Mouse (Mus musculus) c-Kit-positive CD71-negative TER-119-negative erythroid progenitor cells, embryonic 14.5 days (primary cell): ENCODE results near the gene C1ql1.
A peak's percentile ranks its signal among the peaks of the same experiment; 100 is the strongest.

Experiments used
- DNase-seq: peaks from one replicate; pipeline ENCODE4 v3.0.0-alpha.2; 2013; ENCODE audit warnings: low read depth

The C1ql1 gene

DNA sequence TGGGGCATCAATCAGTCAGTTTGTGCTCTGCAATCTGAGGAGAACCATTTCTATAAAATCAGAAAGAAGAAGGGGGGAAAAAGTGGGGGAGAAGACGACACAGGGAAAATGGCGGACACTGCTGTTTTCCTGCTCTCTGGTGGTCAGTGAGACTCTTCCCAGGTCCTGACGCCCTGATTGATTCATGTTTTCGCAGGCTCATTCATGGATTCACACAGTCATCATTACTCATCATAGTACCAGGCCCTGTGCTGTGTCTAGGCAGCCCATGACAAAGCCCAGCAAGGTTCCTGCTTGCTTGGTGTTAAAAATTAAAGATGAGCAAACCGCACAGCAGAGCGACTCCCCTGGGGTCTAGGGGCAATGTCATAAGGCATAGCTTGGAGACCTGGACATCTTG, 11.9 kb upstream of the C1ql1 start:
- DNase-seq: no peak

GRCm38 (mm10) chr11:102957692-102958091, 11.2 kb upstream of the C1ql1 start:
- no peak for DNase-seq

GRCm38 (mm10) chr11:102956962-102957614, 10.6 kb upstream of the C1ql1 start:
- DNase-seq: no peak

DNA sequence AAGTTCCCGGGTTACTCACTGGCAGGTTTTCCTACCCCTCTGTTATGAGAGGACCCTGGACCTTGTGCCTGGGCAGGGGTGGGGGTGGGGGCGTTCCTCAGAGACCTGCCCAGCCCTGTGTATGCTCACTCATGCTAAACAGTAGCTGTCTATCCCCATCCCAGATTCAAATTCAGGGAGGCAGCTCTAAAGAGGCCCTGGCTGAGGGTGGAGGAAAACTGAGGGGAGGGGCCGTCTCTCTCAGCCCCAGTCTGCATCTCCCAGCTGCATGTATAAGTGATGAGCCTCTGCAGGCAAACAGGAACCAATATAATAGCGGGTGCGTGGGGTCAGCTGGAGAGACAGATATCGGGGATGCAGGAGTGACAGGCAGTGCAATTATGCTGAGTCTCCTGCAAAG, 6.4 kb upstream of the C1ql1 start:
- DNase-seq: no peak

- no peak for DNase-seq
These were observed 1.8 kb upstream of the C1ql1 start for GRCm38 (mm10) chr11:102948043-102948961.

DNA sequence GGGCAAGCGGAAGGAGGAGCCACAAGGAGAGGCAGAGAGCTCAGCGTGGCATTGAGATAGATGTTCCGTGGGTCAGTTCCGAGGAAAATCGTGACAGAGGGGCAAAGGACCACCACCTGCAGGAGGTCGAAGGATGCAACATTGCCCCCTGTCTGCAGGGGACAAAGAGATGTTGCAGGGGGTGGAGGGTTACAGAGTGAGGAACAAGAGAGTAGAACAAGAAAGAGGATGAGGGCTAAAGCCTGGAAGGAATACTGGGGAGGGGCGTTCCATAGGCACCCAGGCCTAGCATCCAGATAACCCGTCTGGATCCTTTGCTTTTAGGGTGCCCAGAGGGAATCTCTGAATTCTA, 480 bp upstream of the C1ql1 start:
- DNase-seq: no peak

DNA sequence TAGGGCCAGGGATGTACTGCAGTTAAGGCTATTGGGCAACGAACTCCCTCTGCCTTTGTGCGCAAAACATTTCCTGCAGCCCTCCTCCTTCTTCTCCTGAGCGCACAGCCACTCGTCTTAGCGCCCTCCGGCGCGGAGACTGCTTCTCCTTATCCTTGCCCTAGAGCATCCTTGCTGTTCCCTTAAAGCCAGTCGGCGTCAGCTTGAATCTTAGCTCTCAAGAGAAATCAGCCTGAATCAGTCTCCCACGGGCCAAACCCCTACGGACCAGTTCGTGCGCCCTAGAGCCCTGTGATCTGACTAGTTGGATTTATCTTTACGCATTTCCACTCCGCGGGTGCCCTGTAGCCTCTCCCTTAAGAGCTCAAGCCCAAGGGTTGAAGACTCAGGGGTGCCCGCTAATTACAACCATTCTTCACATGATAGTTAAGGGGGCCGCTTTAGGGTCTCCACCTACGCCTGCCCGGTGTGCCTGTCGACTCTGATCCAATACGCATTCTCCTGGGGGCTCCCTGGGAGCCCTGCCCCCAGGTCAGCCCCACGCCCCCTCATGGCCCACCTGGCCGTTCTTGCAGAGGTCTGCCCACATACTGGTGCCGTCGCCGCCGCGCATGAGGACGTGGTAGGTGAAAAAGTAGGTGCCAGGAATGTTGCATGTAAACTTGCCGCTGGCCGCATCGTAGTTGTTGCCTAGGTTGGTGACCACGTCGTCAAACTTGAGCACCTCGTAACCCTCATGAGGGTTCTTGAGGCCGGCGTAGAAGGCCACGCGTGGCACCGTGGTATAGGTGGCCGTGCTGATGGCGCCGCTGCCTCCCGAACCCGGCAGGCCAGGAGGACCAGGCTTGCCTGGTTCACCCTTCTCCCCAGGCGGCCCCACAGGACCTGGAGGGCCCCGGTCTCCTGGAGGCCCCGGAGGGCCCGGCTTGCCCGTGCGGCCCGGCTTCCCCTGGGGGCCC, 903 bp downstream of the C1ql1 start:
- no peak for DNase-seq

GRCm38 (mm10) chr11:102941236-102941635, 5.3 kb downstream of the C1ql1 start:
- DNase-seq: no peak

DNA sequence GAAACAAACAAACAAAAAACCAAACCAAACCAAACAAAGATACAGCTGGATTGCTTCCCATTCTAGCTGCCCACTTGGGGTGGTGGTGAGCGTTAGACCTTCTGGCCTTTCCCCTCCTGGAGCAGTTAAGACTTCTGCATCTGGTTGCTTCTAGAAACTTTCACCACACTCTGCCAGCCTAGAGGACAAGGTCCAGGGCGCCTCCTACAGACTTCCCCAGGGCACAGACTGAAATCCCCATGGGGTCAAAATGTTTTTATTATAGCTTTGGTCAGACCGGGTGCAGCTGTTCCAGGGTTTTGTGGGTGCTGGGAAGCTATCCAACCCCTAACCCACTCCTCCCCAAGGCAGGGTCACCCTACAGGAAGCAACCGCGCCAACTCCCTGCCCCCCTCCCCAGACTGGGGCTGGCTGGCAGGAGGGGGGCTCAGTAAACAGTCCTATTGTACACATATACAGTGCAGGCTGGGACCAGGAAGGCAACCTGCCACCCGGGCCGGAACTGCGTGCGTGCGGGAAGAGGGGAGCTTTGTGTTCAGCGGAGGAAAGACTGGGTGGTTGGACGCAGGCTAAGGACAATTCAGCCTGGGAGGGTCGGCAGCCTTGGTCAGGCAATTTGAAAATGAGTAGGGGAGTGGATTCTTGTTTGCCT, 7.3 kb downstream of the C1ql1 start:
- DNase-seq: no peak

GRCm38 (mm10) chr11:102937529-102938182, 8.8 kb downstream of the C1ql1 start:
- DNase-seq: no peak

GRCm38 (mm10) chr11:102936272-102936671, 10.2 kb downstream of the C1ql1 start:
- DNase-seq: no peak

DNA sequence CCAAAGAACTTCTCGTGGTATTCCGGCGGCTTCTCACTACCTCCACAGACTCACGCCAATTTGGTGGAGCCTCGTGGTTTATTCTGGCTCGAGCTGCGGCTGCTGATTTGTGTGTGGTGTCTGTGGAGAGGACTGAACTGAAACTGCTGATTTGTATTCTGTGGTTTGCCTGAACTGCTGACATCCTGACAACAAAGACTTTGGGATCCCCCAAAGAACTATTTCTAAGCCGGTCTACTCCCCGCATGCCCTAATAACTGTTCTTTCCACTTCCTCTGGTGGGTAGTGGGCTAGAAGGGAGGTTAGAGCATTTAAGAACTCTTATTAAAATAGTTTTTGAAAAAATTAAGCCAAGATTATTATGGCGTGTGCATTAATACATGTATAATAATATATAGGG, 15.8 kb downstream of the C1ql1 start:
- DNase-seq: no peak

DNA sequence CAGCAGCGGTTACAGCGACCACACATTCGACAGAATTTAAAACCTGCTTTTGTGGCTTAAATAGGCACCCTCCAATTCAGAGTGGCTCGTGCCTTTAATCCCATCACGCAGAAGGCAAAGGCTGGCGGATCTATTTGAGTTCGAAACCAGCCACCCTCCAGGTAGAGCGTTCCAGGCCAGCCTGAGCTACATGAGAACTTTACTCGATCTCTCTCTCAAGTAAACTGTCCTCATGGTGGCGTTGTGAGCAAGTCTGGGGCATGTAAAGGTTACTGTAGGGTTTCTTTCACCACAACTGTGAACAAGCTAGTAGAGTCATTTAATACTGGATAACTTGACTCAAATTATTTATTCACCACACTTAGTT, 21.2 kb downstream of the C1ql1 start:
- DNase-seq: peak; percentile 56

DNA sequence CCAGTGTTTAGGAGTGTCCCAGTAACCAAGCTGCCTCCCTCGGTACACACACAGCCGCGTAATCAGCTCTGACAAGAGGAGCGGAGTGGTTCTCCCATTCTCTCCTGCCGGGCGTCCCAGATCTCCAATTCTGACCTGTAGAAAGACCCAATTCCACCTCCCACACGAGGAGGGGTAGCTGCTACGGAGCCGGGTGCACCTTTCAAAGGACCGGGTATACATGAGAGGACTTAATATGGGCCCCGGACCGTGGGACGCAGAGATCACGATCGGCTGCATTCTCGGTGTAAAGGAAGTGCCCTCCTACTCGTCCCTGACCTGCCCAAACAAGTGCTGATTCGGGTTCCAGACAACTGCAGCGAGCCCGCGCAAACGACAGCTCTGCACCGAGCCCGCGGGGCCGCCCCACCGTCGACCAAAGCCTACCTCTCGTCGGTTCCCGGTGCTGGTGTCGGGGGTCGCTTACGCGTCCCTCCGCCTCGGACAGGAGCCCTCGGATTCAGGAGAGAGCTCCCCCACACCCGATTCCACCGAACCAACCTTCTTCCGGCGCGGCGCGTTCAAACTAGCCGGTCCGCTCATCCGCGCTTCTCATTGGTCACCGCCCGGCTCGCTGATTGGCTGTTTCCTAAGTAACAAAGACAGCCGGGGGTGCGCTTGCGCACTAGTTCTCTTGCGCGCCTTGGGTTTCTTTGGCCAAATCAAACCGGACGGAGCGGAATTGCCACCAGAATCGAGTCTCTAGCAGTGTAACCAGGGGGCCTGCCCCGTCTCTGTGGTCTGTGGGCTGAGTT, 21.7 kb downstream of the C1ql1 start, which contains the start of gene Kif18b:
Gene Kif18b (minus strand): TSS at position 568 of the 794 bp plus-strand sequence.
- peak; percentile 98 for DNase-seq

- DNase-seq: no peak
These were observed 25.0 kb downstream of the C1ql1 start for GRCm38 (mm10) chr11:102921491-102921890.

- no peak for DNase-seq
These were observed 28.4 kb downstream of the C1ql1 start for GRCm38 (mm10) chr11:102918077-102918476.

- no peak for DNase-seq
These were observed 31.1 kb downstream of the C1ql1 start for GRCm38 (mm10) chr11:102915380-102915779.

GRCm38 (mm10) chr11:102911376-102911775, 35.1 kb downstream of the C1ql1 start:
- no peak for DNase-seq

DNA sequence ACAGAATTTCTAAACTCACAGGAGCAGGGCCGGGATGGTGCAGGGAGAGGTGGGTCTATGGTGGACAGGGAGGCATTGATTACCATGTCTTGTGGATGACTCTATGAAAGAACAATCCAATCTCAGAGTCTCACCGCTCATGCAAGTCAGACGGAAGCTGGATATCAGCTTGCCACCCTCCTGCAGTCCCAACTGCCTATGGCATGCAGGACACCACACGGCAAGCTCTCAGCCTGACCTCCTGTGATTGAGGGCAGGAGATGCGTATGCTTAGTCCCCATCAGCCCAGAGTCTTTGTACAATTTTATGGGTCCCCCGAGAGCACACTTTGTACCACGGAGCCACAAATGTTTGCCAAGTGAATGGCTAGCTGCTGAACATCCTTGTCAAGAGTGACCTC, 42.8 kb downstream of the C1ql1 start:
- DNase-seq: no peak

DNA sequence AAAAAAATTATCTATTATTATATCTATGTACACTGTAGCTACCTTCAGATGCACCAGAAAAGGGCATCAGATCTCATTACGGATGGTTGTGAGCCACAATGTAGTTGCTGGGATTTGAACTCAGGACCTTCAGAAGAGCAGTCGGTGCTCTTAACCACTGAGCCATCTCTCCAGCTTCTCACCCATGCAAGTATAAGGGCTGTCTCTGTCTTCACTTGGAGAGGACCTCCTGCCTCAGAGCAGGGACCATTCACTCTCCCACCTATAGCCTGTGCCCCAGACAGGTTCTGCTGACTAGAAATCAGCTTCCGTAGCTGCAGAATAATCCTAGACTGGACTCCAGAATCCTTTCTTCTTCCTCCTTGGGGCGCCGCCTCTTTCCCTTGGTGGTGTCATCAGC, 44.4 kb downstream of the C1ql1 start:
- DNase-seq: no peak
